Mouse (Mus musculus) brain, embryonic 14.5 days (tissue): Measurements from ENCODE around the gene Cdh13.

Source experiments
- CTCF ChIP-seq: fragments of 200-500 bp; IDR thresholded peaks from 2 replicates; pipeline ENCODE4 v1.5.1; 2012; ENCODE audit warnings: inconsistent platforms, mild to moderate bottlenecking, moderate library complexity, borderline replicate concordance; ENCODE audit not compliant: insufficient read depth, insufficient read length; ENCODE audit errors: extremely low read depth
- POLR2A ChIP-seq: fragments of 200-500 bp; IDR thresholded peaks from 2 replicates; pipeline ENCODE4 v1.6.1; 2012; ENCODE audit warnings: mild to moderate bottlenecking, inconsistent platforms, borderline replicate concordance; ENCODE audit not compliant: poor library complexity, insufficient read depth, insufficient read length, severe bottlenecking; ENCODE audit errors: extremely low read depth

DNA sequence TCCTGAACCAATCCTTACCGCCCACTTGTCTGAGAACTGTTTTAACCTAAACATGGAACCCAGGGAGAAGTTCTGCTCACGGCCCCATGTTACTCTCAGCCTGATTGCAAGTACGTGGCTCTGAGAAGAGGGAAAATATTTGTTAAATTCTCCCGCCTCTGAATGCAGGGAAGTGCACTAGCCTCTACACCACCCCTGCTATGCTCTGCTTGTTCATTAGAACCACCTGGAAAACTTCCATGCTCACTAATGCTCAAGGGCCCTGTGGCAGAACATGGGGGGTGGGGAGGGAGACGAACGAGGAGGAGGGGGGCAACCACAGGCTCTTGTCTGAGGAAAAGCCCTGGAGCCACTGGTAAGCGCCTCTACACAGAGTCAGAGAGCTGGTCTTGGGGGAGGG is 1074.6 kb downstream of the Cdh13 start:
- no peak for TF ChIP-seq CTCF
- TF ChIP-seq POLR2A, result no peak
